Mouse (Mus musculus) forebrain, embryonic 11.5 days (tissue): ENCODE measurements around the gene Gpr19. TPM values are rescaled to one million over a fixed set of nuclear protein-coding genes. Genes with fewer than 3 reads are reported as not detected.
A peak's percentile ranks its signal among the peaks of the same experiment; 100 is the strongest.

Experiments used
- ATAC-seq: fragments of 200-750 bp; cut with Nextera tagmentation; replicated peaks from 2 replicates; pipeline ENCODE4 v1.8.0; 2017; ENCODE audit warnings: moderate TSS enrichment; ENCODE audit not compliant: low FRiP score
- DNase-seq: peaks from one replicate; pipeline ENCODE4 v3.0.0-alpha.2; 2017; ENCODE audit warnings: low spot score
- H3K27ac ChIP-seq: fragments of 300-500 bp; sonication (generic); 2 replicates; pipeline ENCODE4 v1.5.1; 2014; ENCODE audit warnings: low read depth, low read length
- H3K27me3 ChIP-seq: fragments of 300-500 bp; sonication (generic); 2 replicates; pipeline ENCODE4 v1.6.1; 2014; ENCODE audit warnings: mild to moderate bottlenecking, low read length, mixed read lengths; ENCODE audit not compliant: control insufficient read depth, insufficient read depth
- H3K36me3 ChIP-seq: fragments of 300-500 bp; sonication (generic); 2 replicates; pipeline ENCODE4 v1.6.1; 2014; ENCODE audit warnings: mild to moderate bottlenecking, low read length, moderate library complexity, mixed read lengths; ENCODE audit not compliant: control insufficient read depth, insufficient read depth
- H3K4me1 ChIP-seq: fragments of 300-500 bp; sonication (generic); replicated peaks from 2 replicates; pipeline ENCODE4 v1.6.1; 2014; ENCODE audit warnings: low read length, mixed read lengths; ENCODE audit not compliant: control insufficient read depth, insufficient read depth
- H3K4me2 ChIP-seq: fragments of 300-500 bp; sonication (generic); 2 replicates; pipeline ENCODE4 v1.6.1; 2014; ENCODE audit warnings: low read depth, mild to moderate bottlenecking, low read length, moderate library complexity, mixed read lengths; ENCODE audit not compliant: severe bottlenecking
- H3K4me3 ChIP-seq: fragments of 300-500 bp; sonication (generic); 2 replicates; pipeline ENCODE4 v1.5.1; 2014; ENCODE audit warnings: low read depth, low read length
- H3K9ac ChIP-seq: fragments of 300-500 bp; sonication (generic); 2 replicates; pipeline ENCODE4 v1.6.1; 2014; ENCODE audit warnings: low read length
- H3K9me3 ChIP-seq: fragments of 300-500 bp; sonication (generic); 2 replicates; pipeline ENCODE4 v1.6.1; 2016; ENCODE audit warnings: low read length, mixed read lengths; ENCODE audit not compliant: control insufficient read depth
- WGBS: fragments of 180-500 bp; shearing (Covaris S2); extraction: QIAGEN DNeasy Blood & Tissue Kit; methylation state at CpG from one replicate; pipeline ENCODE4 v1.1.7; 2014; 5-methylcytosine and 5-hydroxymethylcytosine counted together
- polyA plus RNA-seq: library from polyadenylated mRNA; unstranded; fragments of >200 nt; fragmentation: Nextera tagmentation; extraction: Ambion mirVana; gene quantifications from 2 replicates; pipeline ENCODE4 v1.2.1, GENCODE M21; 2014

Gpr19 gene
- polyA plus RNA-seq, 1 experiment from 2014 or later: 31.2 TPM

DNA sequence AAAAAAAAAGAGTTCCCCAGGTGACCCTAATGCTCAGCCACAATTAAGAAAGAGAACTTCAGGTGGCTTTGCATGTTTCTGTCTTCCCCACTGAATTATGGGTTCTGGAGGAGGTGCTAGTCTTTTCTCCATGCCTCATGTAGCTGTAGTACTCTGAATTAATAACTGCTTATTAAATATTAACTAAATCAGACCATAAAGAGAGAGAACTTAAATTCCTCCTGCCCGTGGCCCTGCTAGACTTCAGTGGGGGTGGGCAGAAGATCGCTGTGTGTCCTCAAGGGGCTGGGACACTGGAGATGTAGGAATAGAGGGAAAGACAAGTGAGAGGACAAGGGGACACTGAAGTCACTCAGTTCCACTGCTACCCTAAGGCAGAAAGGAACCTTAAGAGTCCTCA, 26.1 kb downstream of the Gpr19 start:
- ATAC-seq (no peak), DNase-seq (no peak)
- H3K27ac ChIP-seq: no peak overlapping the region
- H3K36me3 ChIP-seq: peaks cover 11% of the 10 kb centered on the region
- H3K4me3 ChIP-seq: no peak overlapping the region
- no peaks in the 10 kb centered on the region for H3K9me3 ChIP-seq
- no peaks in the 10 kb centered on the region for H3K4me1 ChIP-seq
- H3K27me3 ChIP-seq: no peaks in the 10 kb centered on the region
- no peak overlapping the region for H3K4me2 ChIP-seq
- no peak overlapping the region for H3K9ac ChIP-seq
- 97% methylated on average over 2 of the region's 2 CpGs for WGBS

DNA sequence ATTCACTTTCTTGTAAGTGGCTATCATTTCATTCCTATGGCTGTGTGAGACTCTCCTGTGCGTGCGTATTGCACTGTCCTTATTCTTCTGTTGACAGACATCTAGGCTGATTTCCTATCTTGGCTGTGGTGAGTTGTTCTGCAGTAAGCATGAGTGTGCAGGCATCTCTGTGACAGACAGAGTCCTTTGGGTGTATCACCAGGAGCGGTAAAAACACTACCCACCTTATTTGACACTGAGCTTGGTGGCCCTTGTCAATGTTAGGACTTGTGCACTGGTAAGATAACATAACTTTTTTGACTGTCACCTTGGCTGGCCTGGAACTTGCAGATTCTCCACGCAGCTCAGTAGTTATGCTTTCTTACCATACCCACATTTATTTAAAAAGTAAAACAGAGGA, 27.5 kb downstream of the Gpr19 start:
- Histone ChIP-seq H3K4me3 (no peak overlapping the region), H3K4me1 (no peaks in the 10 kb centered on the region), H3K27ac (no peak overlapping the region), H3K4me2 (no peak overlapping the region), H3K27me3 (no peaks in the 10 kb centered on the region), H3K9me3 (no peaks in the 10 kb centered on the region), H3K36me3 (peaks cover 11% of the 10 kb centered on the region), H3K9ac (no peak overlapping the region)
- DNase-seq (no peak), ATAC-seq (no peak)
- WGBS: 93% methylated on average over 4 of the region's 4 CpGs

GRCm38 (mm10) chr6:134870209-134870742, 28.1 kb downstream of the Gpr19 start:
- no peak for DNase-seq
- H3K36me3 ChIP-seq: peaks cover 11% of the 10 kb centered on the region
- 91% methylated on average over 12 of the region's 12 CpGs for WGBS
- no peaks in the 10 kb centered on the region for H3K9me3 ChIP-seq
- no peaks in the 10 kb centered on the region for H3K4me1 ChIP-seq
- H3K4me2 ChIP-seq: no peak overlapping the region
- no peaks in the 10 kb centered on the region for H3K27me3 ChIP-seq
- H3K9ac ChIP-seq: no peak overlapping the region
- ATAC-seq: no peak
- no peak overlapping the region for H3K27ac ChIP-seq
- H3K4me3 ChIP-seq: no peak overlapping the region

GRCm38 (mm10) chr6:134867325-134867724, 31.1 kb downstream of the Gpr19 start:
- no peak overlapping the region for H3K4me2 ChIP-seq
- H3K4me1 ChIP-seq: peaks cover 4% of the 10 kb centered on the region; the same call in 1 of the 2 replicates
- no peak for DNase-seq
- H3K9ac ChIP-seq: no peak overlapping the region
- no peak overlapping the region for H3K27ac ChIP-seq
- H3K36me3 ChIP-seq: peaks cover 11% of the 10 kb centered on the region
- H3K27me3 ChIP-seq: no peaks in the 10 kb centered on the region
- ATAC-seq: no peak
- no peaks in the 10 kb centered on the region for H3K9me3 ChIP-seq
- WGBS: 89% methylated on average over 3 of the region's 3 CpGs
- no peak overlapping the region for H3K4me3 ChIP-seq

- Histone ChIP-seq H3K4me3 (no peak overlapping the region), H3K9ac (no peak overlapping the region), H3K27ac (no peak overlapping the region), H3K27me3 (no peaks in the 10 kb centered on the region), H3K4me2 (no peak overlapping the region), H3K9me3 (no peaks in the 10 kb centered on the region), H3K36me3 (peaks cover 11% of the 10 kb centered on the region), H3K4me1 (peaks cover 4% of the 10 kb centered on the region; the same call in 1 of the 2 replicates)
- DNase-seq: no peak
- 95% methylated on average over 7 of the region's 7 CpGs for WGBS
- no peak for ATAC-seq
Measured at GRCm38 (mm10) chr6:134866113-134866512, 32.3 kb downstream of the Gpr19 start.

GRCm38 (mm10) chr6:134863146-134863545, 35.2 kb downstream of the Gpr19 start:
- Histone ChIP-seq H3K4me3 (peak overlapping the region; percentile 9; the same call in 1 of the 2 replicates), H3K9ac (peak overlapping the region; percentile 51), H3K36me3 (no peaks in the 10 kb centered on the region; the same call in 1 of the 2 replicates), H3K4me2 (peak overlapping the region; percentile 47), H3K27ac (peak overlapping the region; percentile 46; the same call in 1 of the 2 replicates), H3K9me3 (no peaks in the 10 kb centered on the region), H3K27me3 (no peaks in the 10 kb centered on the region), H3K4me1 (peaks cover 4% of the 10 kb centered on the region; the same call in 1 of the 2 replicates)
- DNase-seq (peak; percentile 99), ATAC-seq (peak; percentile 88)
- 4% methylated on average over 19 of the region's 19 CpGs for WGBS

DNA sequence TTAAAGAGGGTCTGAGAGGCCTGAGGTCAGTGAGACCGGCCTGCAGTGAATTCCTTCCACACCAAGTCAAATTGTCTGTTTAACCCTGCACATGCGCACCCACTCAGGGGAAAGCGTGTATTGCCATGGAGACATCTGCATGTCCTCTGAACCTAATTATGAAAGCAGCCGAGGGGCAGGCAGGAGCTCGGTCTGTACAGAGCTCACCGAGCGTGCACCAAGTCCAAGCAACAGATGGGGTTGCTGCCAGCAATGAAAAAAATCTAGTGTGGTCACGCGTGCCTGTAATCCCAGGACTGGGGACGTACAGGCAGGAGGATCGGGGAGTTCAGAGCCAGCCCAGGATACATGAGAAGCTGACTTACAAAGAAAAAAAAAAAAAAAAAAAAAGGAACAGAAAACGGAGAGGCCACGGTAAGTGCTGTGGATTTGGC, 35.7 kb downstream of the Gpr19 start:
- Histone ChIP-seq H3K9ac (peak overlapping the region; percentile 32), H3K4me1 (peaks cover 4% of the 10 kb centered on the region; the same call in 1 of the 2 replicates), H3K9me3 (no peaks in the 10 kb centered on the region), H3K27me3 (no peaks in the 10 kb centered on the region), H3K4me2 (peak overlapping the region; percentile 47), H3K27ac (peak overlapping the region; percentile 46; the same call in 1 of the 2 replicates), H3K36me3 (no peaks in the 10 kb centered on the region; the same call in 1 of the 2 replicates), H3K4me3 (0 out of 2 replicates have a peak overlapping the region, but pooled peaks have one; percentile 9)
- DNase-seq (peak; percentile 64), ATAC-seq (peak; percentile 79)
- 21% methylated on average over 13 of the region's 13 CpGs for WGBS

DNA sequence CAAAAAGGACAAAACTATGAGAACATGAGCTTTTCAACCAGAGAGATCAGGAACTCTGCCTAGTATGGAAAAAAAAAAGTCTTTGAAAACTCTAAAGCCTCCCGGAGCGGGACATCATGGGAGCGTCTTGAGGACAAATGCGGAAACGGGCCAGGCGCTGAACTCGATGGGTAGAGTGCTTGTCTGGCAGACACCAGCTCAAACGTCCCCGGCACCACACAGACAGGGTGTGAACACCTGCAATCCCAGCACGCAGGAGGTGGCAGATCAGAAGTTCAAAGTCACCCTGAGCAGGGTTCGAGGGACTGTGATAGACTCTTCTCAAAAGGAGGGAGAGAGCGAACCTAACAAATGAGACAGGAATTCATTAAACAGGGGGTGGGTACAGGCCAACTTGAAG, 37.0 kb downstream of the Gpr19 start:
- 88% methylated on average over 12 of the region's 12 CpGs for WGBS
- Histone ChIP-seq H3K4me3 (no peak overlapping the region), H3K9me3 (no peaks in the 10 kb centered on the region), H3K27ac (no peak overlapping the region), H3K4me2 (no peak overlapping the region), H3K9ac (no peak overlapping the region), H3K4me1 (peaks cover 4% of the 10 kb centered on the region; the same call in 1 of the 2 replicates), H3K36me3 (no peaks in the 10 kb centered on the region), H3K27me3 (no peaks in the 10 kb centered on the region)
- no peak for DNase-seq
- ATAC-seq: no peak

DNA sequence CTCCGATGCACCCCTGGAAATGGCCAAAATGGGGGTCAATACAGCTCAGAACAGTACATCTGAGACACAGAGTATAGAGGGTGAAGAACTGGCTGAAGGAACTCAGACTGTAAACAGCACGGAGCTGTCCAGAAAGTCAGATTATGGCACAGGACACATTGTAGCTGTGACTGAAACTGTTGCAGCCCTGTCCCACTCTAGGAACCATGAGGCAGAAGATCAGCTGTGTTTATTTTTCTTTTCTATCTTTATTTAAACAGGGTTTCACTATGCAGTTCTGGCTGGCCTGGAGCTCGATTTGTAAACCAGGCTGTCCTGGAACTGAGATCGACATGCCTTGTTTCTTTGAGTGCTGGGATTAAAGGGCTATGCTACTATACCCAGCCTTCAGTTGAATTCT, 38.1 kb downstream of the Gpr19 start:
- Histone ChIP-seq H3K4me2 (no peak overlapping the region), H3K4me1 (peaks cover 4% of the 10 kb centered on the region; the same call in 1 of the 2 replicates), H3K27ac (no peak overlapping the region), H3K9me3 (no peaks in the 10 kb centered on the region), H3K27me3 (no peaks in the 10 kb centered on the region), H3K36me3 (no peaks in the 10 kb centered on the region), H3K9ac (no peak overlapping the region), H3K4me3 (no peak overlapping the region)
- WGBS: 85% methylated on average over 4 of the region's 4 CpGs
- ATAC-seq (no peak), DNase-seq (no peak)
